Mouse (Mus musculus) erythroblast, embryonic 14.5 days (primary cell): Measurements from ENCODE around the gene Ky. TPM values are rescaled to one million over a fixed set of nuclear protein-coding genes. Genes with fewer than 3 reads are reported as not detected.

Experiments
- H3K27me3 ChIP-seq: 2 replicates; pipeline ENCODE4 v1.6.1; 2012; ENCODE audit warnings: inconsistent platforms; ENCODE audit not compliant: control insufficient read depth
- H3K36me3 ChIP-seq: 2 replicates; pipeline ENCODE4 v1.6.1; 2012; ENCODE audit warnings: mild to moderate bottlenecking, inconsistent platforms; ENCODE audit not compliant: control insufficient read depth
- H3K4me1 ChIP-seq: 2 replicates; pipeline ENCODE4 v1.6.1; 2012; ENCODE audit warnings: inconsistent platforms; ENCODE audit not compliant: control insufficient read depth
- H3K4me3 ChIP-seq: replicated peaks from 2 replicates; pipeline ENCODE3; 2012; ENCODE audit warnings: moderate library complexity, mild to moderate bottlenecking, inconsistent platforms
- H3K9me3 ChIP-seq: 2 replicates; pipeline ENCODE4 v1.6.1; 2012; ENCODE audit warnings: low read length, inconsistent platforms, mixed read lengths; ENCODE audit not compliant: control insufficient read depth
- GATA1 ChIP-seq: IDR thresholded peaks from 2 replicates; pipeline ENCODE4 v1.6.1; 2012; ENCODE audit warnings: low read length, inconsistent platforms, mixed read lengths
- TAL1 ChIP-seq: IDR thresholded peaks from 3 replicates; pipeline ENCODE4 v1.6.1; 2012; ENCODE audit warnings: low read length, inconsistent platforms, mixed read lengths
- polyA plus RNA-seq: library from polyadenylated mRNA; stranded (reverse); fragments of >175 nt; gene quantifications from 2 replicates; pipeline ENCODE4 v1.2.3, GENCODE M21; 2012

Gene Ky
- polyA plus RNA-seq, 1 experiment: not detected

DNA sequence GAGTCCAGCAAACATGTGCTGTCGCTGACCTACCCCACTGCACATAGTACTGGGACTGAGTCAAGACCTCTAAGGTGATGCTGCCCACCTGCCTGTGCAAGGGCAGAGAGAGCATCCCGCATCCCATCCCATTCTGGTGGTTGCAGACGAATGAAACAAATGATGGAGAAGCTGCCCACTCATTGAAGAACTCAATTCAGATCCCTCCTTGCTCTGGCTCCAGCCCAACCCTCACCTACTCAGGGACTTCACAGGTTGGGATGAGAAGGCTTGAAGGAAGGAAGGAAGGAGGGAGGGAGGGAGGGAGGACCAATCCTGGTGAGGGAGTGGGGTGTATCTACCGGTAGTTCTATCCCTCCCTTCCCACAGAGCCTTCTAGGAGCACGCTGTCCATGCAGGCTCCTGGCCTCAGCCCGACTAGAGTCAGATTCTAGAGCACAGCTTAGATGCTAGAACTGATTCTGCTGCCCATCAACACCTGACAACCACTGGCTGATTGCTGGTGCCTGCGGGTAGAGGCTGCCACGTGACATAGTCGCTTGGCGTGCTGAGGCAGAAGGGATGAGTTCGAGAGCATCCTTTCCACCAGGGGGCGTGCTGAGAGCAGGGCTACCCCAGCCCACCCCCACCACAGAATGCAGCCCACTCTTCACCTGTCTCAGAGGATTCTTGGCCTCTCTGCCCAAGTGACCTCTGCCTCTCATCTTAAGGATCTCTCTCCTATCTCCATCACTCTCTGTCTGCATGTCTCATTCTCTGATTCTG lies 13.3 kb upstream of the Ky start:
- Histone ChIP-seq H3K4me3 (no peak overlapping the region), H3K36me3 (no peaks in the 10 kb centered on the region), H3K27me3 (no peaks in the 10 kb centered on the region), H3K9me3 (no peaks in the 10 kb centered on the region; the same call in none of the 2 replicates), H3K4me1 (no peaks in the 10 kb centered on the region)
- no peak for TF ChIP-seq TAL1
- no peak for TF ChIP-seq GATA1

DNA sequence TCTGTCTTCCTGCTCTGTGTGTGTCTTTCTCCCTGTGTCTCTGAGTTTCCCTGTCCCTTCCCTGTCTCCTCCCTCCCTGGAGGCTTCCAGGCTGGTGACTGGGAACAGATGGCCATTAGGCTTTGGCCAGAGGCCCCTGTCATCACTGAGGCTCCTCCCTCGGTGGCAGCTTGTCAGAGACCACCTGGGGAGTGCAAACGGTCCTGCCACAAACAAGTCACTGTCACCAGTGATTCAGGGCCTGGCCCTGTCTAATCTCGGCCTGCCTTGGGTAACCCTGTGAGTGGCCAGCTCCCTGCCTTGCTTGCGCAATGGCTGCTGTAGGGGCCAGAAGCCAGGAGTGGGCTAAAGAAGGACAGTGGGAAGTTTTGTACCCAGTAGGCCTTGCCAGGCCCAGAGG lies 12.5 kb upstream of the Ky start:
- TF ChIP-seq TAL1 (no peak), GATA1 (no peak)
- Histone ChIP-seq H3K27me3 (no peaks in the 10 kb centered on the region), H3K9me3 (no peaks in the 10 kb centered on the region; the same call in none of the 2 replicates), H3K36me3 (no peaks in the 10 kb centered on the region), H3K4me1 (no peaks in the 10 kb centered on the region), H3K4me3 (no peak overlapping the region)

DNA sequence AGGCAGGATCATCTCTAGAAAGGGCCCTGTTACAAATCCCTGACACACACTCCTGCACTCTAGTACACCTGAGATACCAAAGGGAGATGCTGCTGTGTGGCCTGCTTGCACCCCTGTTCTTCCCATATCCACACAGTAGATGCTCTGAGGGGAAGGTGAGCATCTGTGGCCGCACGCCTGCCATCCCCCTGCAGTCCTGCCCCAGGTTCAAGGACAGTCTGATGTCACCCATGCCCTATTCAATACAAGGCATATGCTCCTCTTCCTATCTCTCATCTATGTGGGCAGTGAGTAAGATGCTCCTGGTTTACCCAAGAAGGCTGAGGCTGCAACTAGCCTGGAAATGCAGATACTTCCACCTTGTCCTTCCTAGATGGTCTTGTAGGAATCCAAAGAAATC lies 11.6 kb upstream of the Ky start:
- Histone ChIP-seq H3K36me3 (no peaks in the 10 kb centered on the region), H3K9me3 (no peaks in the 10 kb centered on the region; the same call in 1 of the 2 replicates), H3K27me3 (no peaks in the 10 kb centered on the region), H3K4me3 (no peak overlapping the region), H3K4me1 (no peaks in the 10 kb centered on the region)
- TF ChIP-seq TAL1 (no peak), GATA1 (no peak)

DNA sequence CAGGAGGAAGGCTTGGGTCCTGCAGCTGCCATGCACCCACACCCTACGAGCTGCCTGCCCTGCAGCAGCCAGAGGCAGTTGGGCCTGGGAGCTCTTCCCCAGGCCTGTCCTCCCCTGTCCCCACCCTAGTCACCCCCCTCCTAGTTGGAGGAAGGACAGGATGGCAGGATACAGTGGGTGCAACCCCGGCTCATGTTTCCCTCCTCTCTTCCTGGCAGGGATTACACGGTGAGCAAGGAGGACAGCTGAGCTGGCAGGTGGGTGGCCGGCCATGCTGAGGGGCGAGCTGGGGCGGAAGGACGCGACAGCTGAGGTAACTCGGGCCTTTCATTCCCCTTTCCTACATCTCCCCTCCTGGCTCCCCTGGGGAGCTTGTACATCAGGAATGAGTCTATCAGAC lies 11.1 kb upstream of the Ky start:
- TF ChIP-seq TAL1 (no peak), GATA1 (no peak)
- H3K36me3 ChIP-seq: no peaks in the 10 kb centered on the region
- H3K9me3 ChIP-seq: no peaks in the 10 kb centered on the region; the same call in 1 of the 2 replicates
- H3K27me3 ChIP-seq: no peaks in the 10 kb centered on the region
- H3K4me3 ChIP-seq: no peak overlapping the region
- no peaks in the 10 kb centered on the region for H3K4me1 ChIP-seq

DNA sequence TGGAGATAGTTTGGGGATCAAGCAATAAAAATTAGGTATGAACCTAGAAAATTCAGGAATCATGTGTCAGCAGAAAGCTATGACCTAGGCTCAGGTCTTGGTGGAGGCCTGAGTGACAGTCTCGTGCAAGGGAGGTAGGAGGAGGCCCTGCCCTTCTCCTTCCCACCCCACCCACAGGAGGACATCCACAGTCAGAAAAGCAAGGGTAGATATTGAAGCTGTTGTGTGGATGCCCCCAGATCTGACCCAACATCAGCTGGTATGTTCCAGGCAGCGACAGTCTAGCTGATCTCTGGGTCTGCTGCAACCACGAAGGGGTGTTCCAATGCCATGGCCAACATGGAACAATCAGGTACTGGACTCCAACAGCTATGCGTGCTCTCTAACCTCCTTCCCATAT lies 10.3 kb upstream of the Ky start:
- no peak overlapping the region for H3K4me3 ChIP-seq
- no peak for TF ChIP-seq TAL1
- no peak for TF ChIP-seq GATA1
- H3K4me1 ChIP-seq: no peaks in the 10 kb centered on the region
- H3K36me3 ChIP-seq: no peaks in the 10 kb centered on the region
- no peaks in the 10 kb centered on the region for H3K27me3 ChIP-seq
- no peaks in the 10 kb centered on the region; the same call in 1 of the 2 replicates for H3K9me3 ChIP-seq

DNA sequence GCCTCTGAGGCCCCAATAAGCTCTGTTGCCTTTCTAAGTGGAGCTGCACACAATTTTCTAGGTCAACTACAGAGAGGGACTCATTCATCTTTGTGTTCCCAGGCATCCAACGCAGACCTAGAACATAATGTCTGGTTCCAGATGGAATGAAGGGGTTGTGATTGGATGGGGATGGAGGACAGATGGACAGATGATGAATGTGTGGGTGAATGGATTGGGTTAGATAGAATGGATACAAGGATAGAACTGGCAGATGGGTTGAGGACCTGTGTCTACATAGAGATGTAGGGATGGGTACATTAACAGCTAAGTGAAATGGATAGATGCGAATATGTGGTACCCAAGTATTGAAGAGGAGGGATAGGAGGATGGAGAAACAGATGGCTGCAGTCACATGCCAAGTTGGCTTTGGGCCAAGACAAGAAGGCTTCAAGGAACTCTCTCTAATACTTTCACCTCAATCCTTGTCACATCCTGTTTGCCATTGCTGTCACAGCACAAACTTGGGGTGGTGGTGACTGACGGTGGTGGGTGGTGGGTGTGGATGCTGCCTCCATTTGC lies 9.0 kb upstream of the Ky start:
- no peak overlapping the region for H3K4me3 ChIP-seq
- H3K27me3 ChIP-seq: no peaks in the 10 kb centered on the region
- no peak for TF ChIP-seq TAL1
- TF ChIP-seq GATA1: no peak
- no peaks in the 10 kb centered on the region for H3K36me3 ChIP-seq
- no peaks in the 10 kb centered on the region for H3K4me1 ChIP-seq
- no peaks in the 10 kb centered on the region for H3K9me3 ChIP-seq

DNA sequence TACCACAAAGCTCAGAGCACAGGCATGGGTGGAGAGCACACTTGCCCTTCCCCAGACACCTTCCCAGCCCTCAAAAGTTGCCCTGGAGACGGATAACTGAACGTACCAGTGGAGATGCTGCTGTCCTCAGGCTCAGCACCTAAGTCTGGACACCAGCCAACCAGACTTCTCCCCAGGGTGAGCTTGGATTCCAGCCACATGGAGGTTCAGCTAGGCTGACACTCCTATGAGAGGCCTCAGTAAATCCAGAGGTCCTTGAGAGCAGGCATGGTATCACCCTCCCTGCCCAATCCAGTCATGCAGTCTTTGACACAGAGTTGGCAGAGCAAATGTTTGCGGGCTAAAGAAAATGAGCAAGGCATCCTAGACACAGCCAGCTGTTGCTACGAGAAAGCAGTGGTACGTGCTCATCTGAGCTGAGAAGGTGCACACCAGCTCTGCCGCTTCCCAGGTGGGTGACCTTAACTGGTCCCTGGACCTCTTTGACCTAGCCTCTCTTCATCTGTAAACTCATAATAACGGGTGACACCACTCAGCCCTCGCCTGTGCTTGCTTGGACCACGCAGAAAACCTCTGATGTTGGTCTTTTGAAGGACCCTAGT lies 8.4 kb upstream of the Ky start:
- Histone ChIP-seq H3K27me3 (no peaks in the 10 kb centered on the region), H3K9me3 (no peaks in the 10 kb centered on the region), H3K4me3 (no peak overlapping the region), H3K4me1 (no peaks in the 10 kb centered on the region), H3K36me3 (no peaks in the 10 kb centered on the region)
- TF ChIP-seq TAL1 (no peak), GATA1 (no peak)

DNA sequence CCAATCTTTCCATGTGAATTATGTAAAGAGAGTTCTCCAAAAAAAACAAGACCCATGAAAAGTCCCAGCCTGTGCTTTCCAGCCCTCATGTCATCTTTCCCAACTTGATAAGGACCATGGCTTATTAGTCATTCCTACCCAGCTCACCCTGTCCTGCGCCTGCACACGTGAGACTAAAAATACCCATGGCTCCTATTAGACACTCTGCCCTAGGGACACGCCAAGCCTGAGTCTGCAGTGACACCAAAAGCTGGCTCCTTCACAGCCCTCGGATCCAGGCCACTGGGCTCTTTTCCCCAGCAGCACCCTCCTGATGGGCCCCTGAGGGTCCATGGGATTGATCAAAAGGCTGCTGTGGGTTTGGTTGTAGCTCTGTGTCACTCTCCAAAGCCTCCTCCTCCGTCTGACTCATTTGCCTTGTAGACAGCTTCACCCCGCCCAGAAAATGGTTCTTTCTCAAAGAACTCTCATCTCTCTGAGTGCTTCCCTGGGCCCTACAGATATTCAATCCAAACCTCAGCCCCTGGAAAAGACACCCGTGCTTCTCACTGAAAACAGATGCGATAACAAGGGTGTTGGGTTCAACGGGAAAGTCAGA lies 7.6 kb upstream of the Ky start:
- H3K4me1 ChIP-seq: no peaks in the 10 kb centered on the region
- H3K27me3 ChIP-seq: no peaks in the 10 kb centered on the region
- no peak for TF ChIP-seq GATA1
- TF ChIP-seq TAL1: no peak
- H3K36me3 ChIP-seq: no peaks in the 10 kb centered on the region
- H3K4me3 ChIP-seq: no peak overlapping the region
- H3K9me3 ChIP-seq: no peaks in the 10 kb centered on the region

DNA sequence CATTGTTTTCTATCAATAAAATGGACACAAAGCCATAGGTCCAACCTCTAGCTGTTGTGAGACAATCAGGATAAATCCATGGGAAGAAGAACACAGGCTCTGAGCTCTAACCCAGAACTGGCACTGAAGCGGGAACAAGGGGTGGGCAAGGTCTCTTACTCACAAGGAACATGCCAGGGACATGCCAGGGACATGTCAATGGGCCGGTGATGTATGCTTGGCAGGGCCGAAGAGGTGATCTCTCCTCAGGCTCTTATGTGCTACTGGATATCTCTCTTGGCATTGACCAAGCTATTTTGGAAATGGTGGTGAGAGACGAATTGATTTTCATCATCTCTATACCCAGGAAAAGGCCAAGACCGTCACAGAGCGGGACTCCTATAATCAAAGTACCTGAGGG lies 6.8 kb upstream of the Ky start:
- Histone ChIP-seq H3K36me3 (no peaks in the 10 kb centered on the region), H3K9me3 (no peaks in the 10 kb centered on the region), H3K27me3 (no peaks in the 10 kb centered on the region), H3K4me1 (no peaks in the 10 kb centered on the region), H3K4me3 (no peak overlapping the region)
- TF ChIP-seq GATA1 (no peak), TAL1 (no peak)

DNA sequence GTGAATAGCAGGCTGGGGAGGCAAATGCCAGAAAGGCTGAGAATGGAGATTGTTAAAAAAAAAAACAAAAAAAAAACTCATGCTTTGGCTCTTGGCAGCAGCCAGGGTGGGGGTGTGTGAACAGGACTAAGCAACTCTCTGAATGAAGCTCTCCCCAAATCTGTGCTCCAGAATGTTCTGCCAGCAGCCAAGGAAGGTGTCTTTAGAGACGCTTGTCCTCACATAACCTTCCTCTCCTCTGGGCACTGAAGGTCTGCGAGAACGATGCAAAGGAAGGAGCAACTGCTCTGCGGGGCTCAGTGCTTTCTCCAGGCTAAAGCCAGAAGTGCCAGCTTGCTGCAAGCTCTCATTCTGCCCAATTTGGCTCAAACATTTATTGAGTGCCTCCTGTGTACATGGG lies 6.3 kb upstream of the Ky start:
- TF ChIP-seq GATA1 (no peak), TAL1 (no peak)
- H3K27me3 ChIP-seq: no peaks in the 10 kb centered on the region
- H3K4me1 ChIP-seq: no peaks in the 10 kb centered on the region
- H3K4me3 ChIP-seq: no peak overlapping the region
- no peaks in the 10 kb centered on the region for H3K36me3 ChIP-seq
- no peaks in the 10 kb centered on the region for H3K9me3 ChIP-seq
